In genomic region chr8:95135242-95135641, GRCm38 (mm10) we compare ENCODE assay signal across 15 mouse cellular contexts. TPM values are rescaled to one million over a fixed set of nuclear protein-coding genes. Genes with fewer than 3 reads are reported as not detected.
A peak's percentile ranks its signal among the peaks of the same experiment; 100 is the strongest.
DNase-seq lines count a peak whose midpoint lies in the region; ATAC-seq and TF ChIP-seq lines count a peak whose summit lies in the region.
"Had no signal": no experiment of that assay in that cellular context is flagged by ENCODE, and none has a peak within 500 bp of the region (broad histone marks: within the 10 kb centered on the region; RNA-seq: fewer than 3 reads in every experiment).

No protein-coding gene starts in this region.

- TF ChIP-seq CTCF in intestine, postnatal 0 days (IDR thresholded peaks at IDR 0.05; ENCODE audit: low read depth), result peak; percentile 57

- no peak for ATAC-seq in embryonic facial prominence, embryonic 11.5 days (replicated peaks; ENCODE audit: insufficient number of reproducible peaks, low FRiP score, low TSS enrichment, low read depth)
- no peak for ATAC-seq in intestine, postnatal 0 days
- no peak for ATAC-seq in intestine, embryonic 16.5 days
- 0 out of 2 replicates have a peak, but pooled peaks have one; percentile 41 for ATAC-seq in neural tube, embryonic 11.5 days (ENCODE audit: insufficient read depth, low FRiP score, low TSS enrichment)
- ATAC-seq: liver, embryonic 12.5 days had no signal

- no peak overlapping the region for H3K9ac ChIP-seq in embryonic facial prominence, embryonic 11.5 days (replicated peaks; ENCODE audit: low read length)
- H3K9ac ChIP-seq in intestine, postnatal 0 days (ENCODE audit: low read depth, low read length), result no peak overlapping the region
- H3K9ac ChIP-seq in intestine, embryonic 16.5 days (ENCODE audit: low read depth, low read length), result no peak overlapping the region
- H3K9ac ChIP-seq in neural tube, embryonic 11.5 days (ENCODE audit: low read length), result no peak overlapping the region
- H3K9ac ChIP-seq: kidney, embryonic 15.5 days; liver, embryonic 12.5 days; neural tube, embryonic 13.5 days had no signal

- no peak overlapping the region for H3K4me3 ChIP-seq in embryonic facial prominence, embryonic 11.5 days (ENCODE audit: low read depth, low read length)
- no peak overlapping the region for H3K4me3 ChIP-seq in embryonic facial prominence, embryonic 10.5 days
- H3K4me3 ChIP-seq in intestine, postnatal 0 days (ENCODE audit: low read depth, low read length), result no peak overlapping the region
- no peak overlapping the region for H3K4me3 ChIP-seq in intestine, embryonic 16.5 days (ENCODE audit: low read length)
- no peak overlapping the region for H3K4me3 ChIP-seq in neural tube, embryonic 11.5 days (ENCODE audit: low read depth, low read length)
- H3K4me3 ChIP-seq: kidney, embryonic 15.5 days; liver, embryonic 12.5 days; neural tube, embryonic 13.5 days had no signal

- no peaks in the 10 kb centered on the region for H3K36me3 ChIP-seq in embryonic facial prominence, embryonic 11.5 days (replicated peaks; ENCODE audit: control insufficient read depth, insufficient read depth, low read depth, low read length)
- no peaks in the 10 kb centered on the region for H3K36me3 ChIP-seq in embryonic facial prominence, embryonic 10.5 days (replicated peaks)
- H3K36me3 ChIP-seq in intestine, postnatal 0 days (ENCODE audit: control insufficient read depth, insufficient read depth), result peaks cover 26% of the 10 kb centered on the region; the same call in 1 of the 2 replicates
- H3K36me3 ChIP-seq in intestine, embryonic 16.5 days (ENCODE audit: control insufficient read depth, insufficient read depth, low read length), result no peaks in the 10 kb centered on the region
- H3K36me3 ChIP-seq in neural tube, embryonic 11.5 days (ENCODE audit: control insufficient read depth, insufficient read depth, low read length), result no peaks in the 10 kb centered on the region

- peak; percentile 17 for DNase-seq in embryonic facial prominence, embryonic 11.5 days (ENCODE audit: low spot score)
- DNase-seq in embryonic facial prominence, embryonic 10.5 days (ENCODE audit: low spot score), result no peak
- no peak for DNase-seq in neural tube, embryonic 11.5 days (ENCODE audit: low spot score)
- DNase-seq in neural tube, embryonic 10.5 days (ENCODE audit: extremely low spot score, low spot score), result no peak
- DNase-seq in thymus, postnatal 25 days, result no peak
- DNase-seq in thymus, postnatal 14 days, result no peak
- DNase-seq: adrenal gland, postnatal 14 days; cerebellum, adult 18-20 months; gastrocnemius, postnatal 36 days; right cerebral cortex, postnatal 14 days had no signal

- peaks cover 5% of the 10 kb centered on the region; the same call in 1 of the 2 replicates for H3K27me3 ChIP-seq in embryonic facial prominence, embryonic 11.5 days (ENCODE audit: control insufficient read depth, insufficient read depth, low read length)
- peaks cover 49% of the 10 kb centered on the region for H3K27me3 ChIP-seq in embryonic facial prominence, embryonic 10.5 days (replicated peaks; ENCODE audit: low read depth, poor library complexity, severe bottlenecking)
- no peaks in the 10 kb centered on the region for H3K27me3 ChIP-seq in intestine, postnatal 0 days (replicated peaks; ENCODE audit: control insufficient read depth, insufficient read depth, low read length)
- no peaks in the 10 kb centered on the region for H3K27me3 ChIP-seq in intestine, embryonic 16.5 days (replicated peaks; ENCODE audit: control insufficient read depth, insufficient read depth, low read length)
- H3K27me3 ChIP-seq in neural tube, embryonic 11.5 days (ENCODE audit: control insufficient read depth, insufficient read depth, low read length), result peaks cover 18% of the 10 kb centered on the region
- H3K27me3 ChIP-seq: kidney, embryonic 15.5 days had no signal

- H3K4me2 ChIP-seq in embryonic facial prominence, embryonic 11.5 days (ENCODE audit: low read depth, low read length), result no peak overlapping the region
- no peak overlapping the region for H3K4me2 ChIP-seq in intestine, postnatal 0 days (replicated peaks; ENCODE audit: low read depth)
- no peak overlapping the region for H3K4me2 ChIP-seq in intestine, embryonic 16.5 days (ENCODE audit: low read depth, low read length)
- H3K4me2 ChIP-seq in neural tube, embryonic 11.5 days (ENCODE audit: low read depth), result no peak overlapping the region
- H3K4me2 ChIP-seq: kidney, embryonic 15.5 days; liver, embryonic 12.5 days; neural tube, embryonic 13.5 days had no signal

- no peak overlapping the region for H3K27ac ChIP-seq in embryonic facial prominence, embryonic 11.5 days (replicated peaks; ENCODE audit: low read depth, low read length)
- H3K27ac ChIP-seq in embryonic facial prominence, embryonic 10.5 days (replicated peaks), result no peak overlapping the region
- H3K27ac ChIP-seq in intestine, postnatal 0 days (ENCODE audit: low read depth, low read length), result no peak overlapping the region
- H3K27ac ChIP-seq in intestine, embryonic 16.5 days (ENCODE audit: low read length), result no peak overlapping the region
- no peak overlapping the region for H3K27ac ChIP-seq in neural tube, embryonic 11.5 days (ENCODE audit: low read depth, low read length)
- H3K27ac ChIP-seq: kidney, embryonic 15.5 days; liver, embryonic 12.5 days; neural tube, embryonic 13.5 days had no signal

- 47% methylated on average over 3 of the region's 3 CpGs for WGBS in embryonic facial prominence, embryonic 11.5 days
- 51% methylated on average over 3 of the region's 3 CpGs for WGBS in embryonic facial prominence, embryonic 10.5 days
- WGBS in intestine, postnatal 0 days, result 61% methylated on average over 3 of the region's 3 CpGs
- 53% methylated on average over 3 of the region's 3 CpGs for WGBS in intestine, embryonic 16.5 days
- WGBS in neural tube, embryonic 11.5 days, result 52% methylated on average over 3 of the region's 3 CpGs

- H3K4me1 ChIP-seq in embryonic facial prominence, embryonic 11.5 days (ENCODE audit: control insufficient read depth, insufficient read depth, low read length), result peaks cover 6% of the 10 kb centered on the region
- peaks cover 43% of the 10 kb centered on the region for H3K4me1 ChIP-seq in embryonic facial prominence, embryonic 10.5 days
- peaks cover 12% of the 10 kb centered on the region; the same call in 1 of the 2 replicates for H3K4me1 ChIP-seq in intestine, postnatal 0 days (replicated peaks; ENCODE audit: control insufficient read depth, insufficient read depth, low read length)
- peaks cover 30% of the 10 kb centered on the region for H3K4me1 ChIP-seq in intestine, embryonic 16.5 days (ENCODE audit: control insufficient read depth, insufficient read depth, low read length)
- no peaks in the 10 kb centered on the region for H3K4me1 ChIP-seq in neural tube, embryonic 11.5 days (ENCODE audit: control insufficient read depth, insufficient read depth, low read length)

- no peaks in the 10 kb centered on the region for H3K9me3 ChIP-seq in embryonic facial prominence, embryonic 11.5 days (replicated peaks; ENCODE audit: control insufficient read depth, low read length)
- H3K9me3 ChIP-seq in embryonic facial prominence, embryonic 10.5 days, result no peaks in the 10 kb centered on the region
- H3K9me3 ChIP-seq in intestine, postnatal 0 days (ENCODE audit: control insufficient read depth), result no peaks in the 10 kb centered on the region
- no peaks in the 10 kb centered on the region for H3K9me3 ChIP-seq in intestine, embryonic 16.5 days (ENCODE audit: control insufficient read depth, low read length)
- no peaks in the 10 kb centered on the region for H3K9me3 ChIP-seq in neural tube, embryonic 11.5 days (ENCODE audit: control insufficient read depth, low read length)
- H3K9me3 ChIP-seq: kidney, embryonic 15.5 days; liver, embryonic 12.5 days; neural tube, embryonic 13.5 days had no signal

RNA-seq across cellular contexts. Expression of gene Katnb1, which starts 54.3 kb away (rescaled TPM):
- 21.6 and 25.7 TPM in 2 replicates for polyA plus RNA-seq in embryonic facial prominence, embryonic 11.5 days (2014; fragmentation: Nextera tagmentation; extraction: Ambion mirVana)
- 30.5 and 33.3 TPM in 2 replicates for polyA plus RNA-seq in embryonic facial prominence, embryonic 10.5 days (2016; fragmentation: Nextera tagmentation; extraction: Ambion mirVana)
- 12.7 and 14.2 TPM in 2 replicates for polyA plus RNA-seq in intestine, postnatal 0 days (2015; fragmentation: Nextera tagmentation; extraction: Ambion mirVana)
- 16.7 and 17.8 TPM in 2 replicates for polyA plus RNA-seq in intestine, embryonic 16.5 days (2015; fragmentation: Nextera tagmentation; extraction: Ambion mirVana)
- 29.2 and 32.5 TPM in 2 replicates for polyA plus RNA-seq in neural tube, embryonic 11.5 days (2014; fragmentation: Nextera tagmentation; extraction: Ambion mirVana)
